Mouse (Mus musculus) brain, adult 2 months (tissue): ENCODE data around the gene Zbtb25.
A peak's percentile ranks its signal among the peaks of the same experiment; 100 is the strongest.

Experiments used
- DNase-seq: peaks from one replicate; pipeline ENCODE4 v3.0.0; 2011; ENCODE audit warnings: low read depth, low spot score

Zbtb25 gene

DNA sequence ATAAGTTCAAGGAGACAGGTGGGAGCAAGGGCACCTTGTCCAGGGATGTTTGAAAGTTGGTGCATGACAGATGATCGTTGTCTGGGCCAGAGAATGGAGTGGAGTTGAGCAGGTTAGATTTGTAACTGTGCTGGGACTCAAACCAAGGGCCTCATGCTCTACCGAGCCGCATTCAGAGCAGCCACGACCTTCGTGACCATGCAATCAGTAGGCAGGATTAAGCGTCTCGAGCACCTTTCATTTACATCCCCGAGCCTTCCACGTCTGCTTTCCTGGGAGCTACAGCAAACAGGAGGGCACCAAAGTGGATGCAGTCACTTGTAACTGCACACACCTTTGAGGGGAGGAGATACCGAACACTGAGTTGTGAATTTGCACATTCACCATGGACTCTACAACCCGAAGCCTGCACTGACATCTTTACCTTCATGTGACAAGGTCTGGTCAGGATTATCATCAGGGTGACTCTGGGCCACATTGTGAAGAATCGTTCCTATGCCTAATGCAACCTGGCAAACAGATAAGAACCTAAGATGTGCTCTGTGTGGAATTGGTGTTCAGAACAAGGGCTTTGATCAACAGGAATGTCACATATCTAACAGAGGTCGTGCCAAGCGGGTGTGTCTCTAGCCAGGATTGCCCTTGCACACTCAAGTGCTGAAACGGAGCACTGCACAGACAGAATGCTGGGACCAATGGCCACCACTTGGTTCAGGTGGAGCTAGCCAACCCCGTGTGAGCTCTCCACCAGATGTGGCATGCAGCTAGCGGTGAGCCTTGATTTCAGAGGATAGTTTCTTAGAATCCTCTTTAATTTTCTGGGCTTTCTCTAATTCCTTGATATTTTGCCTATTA lies 33.1 kb downstream of the Zbtb25 start:
- no peak for DNase-seq

DNA sequence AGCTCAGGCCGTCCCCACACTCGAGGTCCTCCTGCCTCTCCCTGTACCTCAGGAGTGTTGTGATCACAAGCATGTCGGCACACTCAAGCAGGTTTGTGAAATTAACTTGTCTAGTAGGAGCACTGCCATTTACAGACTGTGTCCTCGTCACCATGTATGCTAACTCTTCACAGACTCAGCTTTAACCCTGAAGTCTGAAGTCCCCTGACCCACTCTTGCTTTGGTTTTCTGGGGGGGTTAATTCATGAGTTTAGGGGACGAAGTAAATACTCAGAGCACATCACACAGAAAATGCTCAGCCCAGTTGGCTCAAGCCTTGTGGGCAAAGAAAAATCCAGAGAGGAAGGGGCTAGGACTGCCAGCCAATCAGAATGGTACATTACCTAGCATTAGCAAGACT lies 33.8 kb downstream of the Zbtb25 start:
- DNase-seq = no peak

DNA sequence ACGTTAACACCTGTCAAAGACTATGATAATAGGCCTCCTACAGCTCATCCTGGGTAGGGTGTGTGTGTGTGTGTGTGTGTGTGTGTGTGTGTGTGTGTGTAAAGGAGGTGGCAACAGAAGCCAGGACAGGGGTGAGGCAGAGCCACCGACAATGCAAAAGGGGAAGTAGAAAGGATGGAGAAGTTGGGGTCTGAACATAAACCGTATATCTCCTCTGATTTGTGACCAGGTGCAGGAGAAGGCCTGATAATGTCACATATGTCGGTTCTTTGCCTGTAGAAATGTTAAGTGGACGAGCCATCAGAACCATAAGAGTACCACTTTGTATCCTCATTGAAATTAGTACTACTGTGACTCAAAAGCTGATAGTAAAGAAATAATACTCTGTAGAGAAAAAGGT lies 35.7 kb downstream of the Zbtb25 start:
- no peak for DNase-seq

DNA sequence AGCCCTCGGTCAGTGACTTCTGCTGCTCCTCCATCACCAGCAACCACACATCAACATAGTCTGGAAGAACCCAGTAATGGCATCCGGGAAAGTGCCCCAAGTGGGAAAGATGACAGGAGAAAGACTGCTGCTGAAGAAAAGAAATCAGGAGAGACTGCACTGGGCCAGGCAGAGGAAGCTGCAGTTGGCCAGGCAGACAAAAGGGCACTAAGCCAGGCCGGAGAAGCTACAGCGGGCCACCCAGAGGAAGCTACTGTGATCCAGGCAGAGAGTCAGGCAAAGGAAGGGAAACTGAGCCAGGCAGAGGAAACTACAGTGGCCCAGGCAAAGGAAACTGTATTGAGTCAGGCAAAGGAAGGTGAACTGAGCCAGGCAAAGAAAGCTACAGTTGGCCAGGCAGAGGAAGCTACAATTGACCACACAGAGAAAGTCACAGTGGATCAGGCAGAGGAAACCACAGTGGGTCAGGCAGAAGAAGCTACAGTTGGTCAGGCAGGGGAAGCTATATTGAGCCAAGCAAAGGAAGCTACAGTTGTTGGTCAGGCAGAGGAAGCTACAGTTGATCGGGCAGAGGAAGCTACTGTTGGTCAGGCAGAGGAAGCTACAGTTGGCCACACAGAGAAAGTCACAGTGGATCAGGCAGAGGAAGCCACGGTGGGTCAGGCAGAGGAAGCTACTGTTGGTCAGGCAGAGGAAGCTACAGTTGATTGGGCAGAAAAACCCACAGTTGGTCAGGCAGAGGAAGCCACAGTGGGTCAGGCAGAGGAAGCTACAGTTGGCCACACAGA lies 40.6 kb downstream of the Zbtb25 start:
- no peak for DNase-seq

DNA sequence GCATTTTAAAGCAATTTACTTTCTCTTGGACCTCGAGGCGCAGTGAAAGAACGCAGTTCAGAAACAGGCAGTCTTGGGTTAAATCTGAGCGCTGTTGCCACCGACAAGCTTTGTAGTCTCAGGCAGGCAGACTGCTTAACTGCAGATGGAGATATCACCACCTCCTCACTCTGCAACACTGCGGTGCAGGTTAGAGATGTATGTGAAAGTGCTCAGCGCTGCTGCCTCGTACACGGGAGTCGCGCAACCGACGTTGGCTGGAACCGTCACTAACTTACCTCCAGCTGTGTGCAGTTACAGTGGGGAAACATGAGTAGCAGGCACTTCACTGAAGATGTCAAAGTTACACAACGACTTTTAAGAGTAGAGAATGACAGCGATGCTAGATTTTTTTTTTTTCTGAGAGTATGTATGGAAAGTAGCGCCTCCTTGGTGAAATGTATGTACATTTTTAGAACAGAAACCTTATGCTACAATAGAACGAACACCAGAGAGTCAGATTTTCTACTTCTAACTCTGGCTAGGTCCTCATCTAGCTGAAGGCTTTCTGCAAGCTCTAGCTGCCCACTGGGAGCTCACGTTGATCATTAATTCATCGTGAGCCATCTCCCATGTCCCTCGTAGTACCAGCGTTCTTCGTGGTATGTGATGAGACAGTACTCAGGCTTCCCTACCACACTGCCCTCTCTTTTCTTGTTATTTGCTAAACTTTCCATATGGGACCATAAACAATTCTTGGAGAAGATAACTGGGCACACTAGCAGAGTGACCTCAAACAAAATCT lies 42.8 kb downstream of the Zbtb25 start:
- DNase-seq = peak; percentile 83

DNA sequence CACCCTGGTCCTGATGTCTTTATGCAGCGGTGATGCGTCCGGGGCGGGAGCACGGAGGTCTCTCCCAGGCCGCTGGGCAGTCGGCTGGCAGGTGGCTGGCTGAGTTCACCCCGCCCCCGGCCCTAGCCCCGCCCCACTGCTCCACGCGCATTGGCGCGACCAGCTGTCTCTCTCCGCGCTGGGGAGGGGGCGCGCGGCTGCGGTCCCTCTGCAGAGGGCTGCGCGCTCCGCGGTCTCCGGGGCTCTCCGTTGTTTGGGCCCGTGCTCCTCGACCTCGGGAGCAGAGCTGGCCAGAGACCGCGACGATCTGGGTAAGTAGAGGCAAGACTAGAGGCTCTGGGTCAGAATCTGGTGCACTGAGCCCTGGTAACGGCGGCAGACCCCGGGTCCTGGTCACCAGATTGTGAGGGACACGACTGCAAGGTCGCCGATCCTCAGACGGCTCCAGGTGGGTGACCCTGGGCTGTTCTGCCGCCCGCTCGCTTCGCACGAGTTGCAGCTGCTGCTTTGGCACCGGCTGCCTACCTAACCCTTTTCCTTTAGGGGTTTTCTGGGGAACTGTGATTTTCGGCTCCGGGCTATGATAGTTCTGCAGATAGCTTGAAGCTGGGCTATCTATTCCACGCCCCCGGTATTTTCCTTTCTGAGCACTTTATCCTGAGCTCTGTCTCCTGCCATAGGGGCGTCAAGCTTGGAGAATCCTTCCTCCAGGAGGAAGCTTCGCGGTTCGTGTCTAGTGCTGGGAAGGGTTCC lies 44.5 kb downstream of the Zbtb25 start, which contains the start of gene Akap5:
Gene Akap5, plus strand, starts transcription at position 213 of the 753 bp plus-strand sequence.
- peak; percentile 76 for DNase-seq

DNA sequence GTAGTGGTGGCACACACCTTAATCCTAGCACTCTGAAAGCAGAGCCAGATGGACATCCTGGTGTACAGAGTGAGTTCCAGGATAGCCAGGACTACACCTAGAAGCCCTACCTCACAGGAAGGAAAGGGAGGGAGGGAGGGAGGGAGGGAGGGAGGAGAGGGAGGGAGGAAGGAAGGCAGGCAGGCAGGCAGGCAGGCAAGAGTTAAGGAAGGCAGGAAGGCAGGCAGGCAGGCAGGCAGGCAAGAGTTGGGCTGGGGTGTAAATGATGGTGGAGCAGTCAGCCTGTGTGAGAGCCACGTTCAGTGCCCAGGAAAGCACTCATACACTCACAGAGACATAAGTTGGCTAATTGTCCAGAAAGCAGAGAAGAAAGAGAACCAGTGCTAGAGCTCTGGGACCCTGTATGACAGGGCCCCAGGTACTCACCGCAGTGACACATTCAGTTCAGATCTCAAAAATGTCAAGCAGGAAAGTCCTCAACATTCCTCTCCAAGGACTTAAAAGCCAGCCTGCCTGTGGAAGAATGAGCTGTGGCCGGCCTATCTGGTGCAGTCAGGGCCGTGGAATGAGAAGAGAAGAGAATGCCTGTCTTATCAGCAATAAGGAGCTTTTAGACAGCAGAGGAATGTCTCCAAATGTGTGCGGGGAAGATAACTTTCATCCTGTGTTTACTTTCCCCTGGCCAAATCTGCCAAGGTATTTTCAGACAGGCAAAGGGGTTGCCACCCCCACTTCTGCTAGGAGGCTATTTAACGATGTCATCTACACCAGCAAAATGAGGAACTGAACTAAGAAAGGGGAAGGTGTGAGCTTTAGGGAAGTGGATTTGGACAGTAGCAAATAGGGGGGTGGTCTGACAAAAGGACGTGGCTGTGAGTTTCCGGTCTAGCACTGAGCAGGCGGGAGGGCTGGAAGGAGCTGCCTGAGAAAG lies 50.9 kb downstream of the Zbtb25 start:
- no peak for DNase-seq

DNA sequence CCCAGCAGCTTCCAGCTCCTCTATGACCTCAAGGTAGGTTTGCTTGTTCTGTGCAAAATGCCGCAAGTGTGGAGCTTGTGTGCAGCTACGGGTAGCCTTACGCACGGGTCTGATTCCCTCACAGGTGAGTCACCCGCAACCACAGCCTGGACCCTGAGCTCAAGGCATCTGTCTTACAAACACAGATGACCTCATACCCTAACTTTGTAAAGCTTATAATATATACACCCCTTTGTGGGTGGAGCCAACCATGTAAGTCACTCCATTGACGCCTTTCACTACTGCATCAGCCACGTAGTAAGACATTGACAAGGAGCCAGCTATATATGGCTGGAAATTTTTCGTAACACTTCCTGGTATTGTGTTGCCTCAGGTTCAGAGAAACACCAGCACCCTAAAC lies 57.5 kb downstream of the Zbtb25 start:
- DNase-seq = no peak

DNA sequence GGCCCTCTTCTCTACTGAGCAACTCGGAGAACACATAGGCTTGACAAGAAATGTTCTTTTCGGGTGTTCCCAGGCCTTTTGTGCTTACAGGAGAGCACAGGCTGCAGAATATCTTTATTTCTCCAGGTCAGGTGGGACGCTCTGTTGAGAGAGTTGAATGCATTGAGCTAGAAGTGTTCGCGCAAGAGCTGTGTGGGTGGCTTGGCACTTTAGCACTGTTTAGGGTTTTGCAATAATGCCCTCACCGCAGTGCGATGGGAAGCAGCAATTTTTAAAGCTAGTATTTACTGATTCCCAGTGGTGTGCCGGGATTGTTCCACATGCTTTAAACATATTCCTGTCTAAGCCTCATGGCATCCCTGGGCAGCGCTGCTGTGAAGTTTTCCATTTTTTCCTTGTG lies 58.2 kb downstream of the Zbtb25 start:
- no peak for DNase-seq

DNA sequence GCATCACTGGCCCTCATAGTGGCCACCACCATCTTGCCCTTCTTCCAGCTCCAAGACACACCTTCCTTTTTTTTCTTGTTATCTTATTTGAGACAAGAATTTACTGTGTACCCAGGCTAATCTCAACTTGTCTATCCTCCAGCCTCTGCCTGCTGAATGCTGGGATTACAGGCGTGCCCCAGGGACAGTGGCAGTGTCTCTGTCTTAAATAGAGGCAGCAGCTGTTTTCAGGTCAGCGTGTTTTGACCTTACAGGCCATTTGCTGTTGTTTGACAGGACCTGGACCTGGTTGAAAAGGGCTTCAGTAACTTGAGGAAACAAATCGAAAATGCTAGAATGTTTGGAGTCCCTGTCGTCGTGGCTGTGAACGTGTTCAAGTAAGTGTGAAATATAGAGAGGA lies 58.8 kb downstream of the Zbtb25 start:
- DNase-seq = no peak

DNA sequence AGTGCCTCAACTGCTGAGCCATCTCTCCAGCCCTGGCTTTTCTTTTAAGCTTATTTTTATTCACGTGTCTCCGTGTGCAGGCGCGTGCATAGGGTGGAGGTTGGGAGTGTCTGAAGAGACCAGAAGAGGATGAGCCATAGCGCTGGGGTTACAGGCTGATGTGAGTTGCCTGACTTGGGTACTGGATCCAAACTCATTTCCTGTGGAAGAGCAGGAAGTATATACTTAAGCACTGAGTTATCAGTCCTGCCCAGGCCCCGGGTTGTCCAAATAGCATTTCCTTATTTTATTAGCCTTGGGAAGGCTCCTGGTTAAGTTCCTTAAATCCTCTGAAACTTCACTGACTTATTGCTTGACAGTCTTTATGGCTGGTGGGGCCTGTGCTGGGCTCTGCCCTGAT lies 59.4 kb downstream of the Zbtb25 start:
- no peak for DNase-seq

DNA sequence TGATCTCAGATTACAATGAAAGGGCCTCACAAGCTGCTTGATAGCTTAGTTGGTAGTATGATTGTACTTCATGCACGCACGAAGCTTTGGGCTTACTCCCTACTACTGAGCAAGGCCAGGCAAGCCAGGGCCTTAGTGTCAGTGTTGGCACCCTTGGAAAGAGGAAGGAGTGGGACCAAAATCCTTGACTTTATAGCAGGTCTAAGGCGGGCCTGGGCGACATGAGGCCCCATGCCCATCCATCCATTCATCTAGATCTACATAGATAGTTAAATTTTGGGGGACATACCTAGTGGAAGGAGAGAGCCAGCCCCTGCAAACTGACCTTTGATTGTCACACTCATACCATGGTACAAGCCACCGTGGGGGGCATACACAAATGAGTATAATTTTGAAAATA lies 61.0 kb downstream of the Zbtb25 start:
- no peak for DNase-seq

DNA sequence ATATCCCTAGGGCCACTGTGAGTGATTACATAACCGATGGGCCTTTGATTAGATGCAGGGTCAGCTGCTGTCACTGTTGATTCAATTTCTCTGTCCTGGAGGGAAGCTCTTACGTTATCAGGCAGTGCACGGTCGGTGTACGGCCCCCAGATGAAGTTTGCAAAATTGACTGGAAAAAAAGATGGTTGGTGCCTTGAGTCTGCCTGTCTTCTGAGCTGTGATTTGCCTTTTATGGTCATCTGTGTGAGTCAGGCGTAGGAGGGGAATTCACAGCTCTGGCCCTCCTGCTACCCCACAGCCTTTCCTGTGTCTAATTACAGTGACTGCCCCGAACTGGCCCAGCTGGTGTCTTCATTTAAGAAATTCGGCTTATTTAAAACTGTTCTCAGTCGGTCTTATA lies 61.4 kb downstream of the Zbtb25 start:
- DNase-seq = peak; percentile 89

DNA sequence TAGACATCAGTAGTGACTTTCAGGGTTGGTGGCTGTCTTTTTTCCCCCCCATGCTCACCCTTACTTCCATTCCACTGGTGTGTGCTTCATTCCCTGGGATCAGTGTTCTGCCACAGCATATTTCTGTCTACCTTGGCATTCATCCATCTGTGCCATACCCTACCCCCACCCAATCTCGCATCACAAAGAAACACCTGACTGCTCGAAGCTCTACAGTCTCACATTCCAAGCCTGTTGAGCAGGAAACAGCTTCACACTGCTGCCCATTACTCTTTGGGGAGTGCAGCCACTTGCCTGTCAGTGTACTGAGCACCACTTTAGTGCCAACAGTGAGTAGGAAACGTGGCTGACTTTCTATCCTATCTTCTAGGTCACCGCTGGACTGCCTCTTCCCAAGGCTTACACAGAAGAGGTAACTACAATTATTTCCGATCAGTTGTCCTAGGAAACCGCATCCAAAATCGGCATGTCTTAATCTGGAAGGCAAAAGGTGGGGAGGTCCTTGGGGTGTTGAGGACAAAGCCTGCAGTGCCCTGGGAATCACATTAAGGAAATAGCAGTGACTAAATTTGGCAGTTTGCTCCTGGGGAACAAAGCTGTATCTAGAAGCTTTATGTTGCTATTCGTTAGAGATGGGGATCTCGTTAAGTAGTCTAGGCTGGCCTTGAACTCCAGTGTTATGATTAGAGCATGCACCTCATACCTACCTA lies 62.4 kb downstream of the Zbtb25 start:
- no peak for DNase-seq

DNA sequence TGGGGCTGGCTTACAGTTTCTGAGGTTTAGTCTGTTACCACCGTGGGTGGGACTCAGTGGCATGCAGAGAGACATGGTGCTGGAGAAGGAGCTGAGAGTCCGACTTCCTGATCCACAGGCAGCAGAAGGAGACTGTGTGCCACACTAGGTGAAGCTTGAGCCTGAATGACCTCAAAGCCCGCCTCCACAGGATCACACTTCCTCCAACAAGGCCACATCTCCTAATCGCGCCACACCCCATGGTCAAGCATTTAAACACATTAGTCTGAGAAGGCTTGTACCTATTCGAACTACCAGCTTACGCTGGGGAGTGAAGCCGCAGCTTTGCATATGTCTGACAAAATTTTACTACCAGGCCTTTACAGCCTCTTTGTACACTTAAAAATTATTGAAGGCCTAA lies 64.3 kb downstream of the Zbtb25 start:
- DNase-seq = no peak

DNA sequence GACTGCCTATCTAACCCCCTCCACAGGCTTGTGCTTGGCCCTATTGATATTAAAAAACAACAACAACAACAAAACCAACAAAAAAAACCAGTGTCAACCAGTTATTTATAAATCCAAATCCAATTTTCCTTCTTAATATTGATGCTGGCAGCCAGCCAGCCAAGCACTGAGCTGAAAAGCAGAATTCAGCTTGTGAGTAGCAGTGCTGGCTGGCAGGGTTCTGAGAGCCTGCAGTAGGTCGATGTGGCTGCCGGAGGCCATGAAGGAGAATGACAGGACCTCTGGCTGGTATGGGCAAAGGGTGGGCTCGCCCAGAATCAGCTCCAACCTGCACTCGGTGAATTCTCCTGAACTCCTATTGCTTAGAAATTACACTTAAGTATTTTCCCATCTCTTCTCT lies 65.2 kb downstream of the Zbtb25 start:
- DNase-seq = peak; percentile 76

DNA sequence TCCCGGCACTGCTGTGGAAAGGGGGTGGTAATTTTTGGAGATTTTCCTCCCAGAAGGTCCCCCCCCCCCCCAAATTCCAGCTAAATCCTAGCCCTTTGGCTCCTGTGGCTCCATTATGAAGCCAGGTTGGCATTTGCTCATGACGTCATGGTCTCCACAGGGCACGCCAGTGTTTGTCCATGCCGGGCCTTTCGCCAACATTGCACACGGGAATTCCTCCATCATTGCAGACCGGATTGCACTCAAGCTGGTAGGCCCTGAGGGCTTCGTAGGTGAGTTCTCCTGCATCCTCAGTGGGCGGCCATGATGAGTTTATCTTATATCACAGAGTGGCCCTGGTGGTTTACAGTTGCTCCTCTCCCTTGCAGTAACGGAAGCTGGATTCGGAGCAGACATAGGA lies 65.9 kb downstream of the Zbtb25 start:
- DNase-seq = peak; percentile 84

DNA sequence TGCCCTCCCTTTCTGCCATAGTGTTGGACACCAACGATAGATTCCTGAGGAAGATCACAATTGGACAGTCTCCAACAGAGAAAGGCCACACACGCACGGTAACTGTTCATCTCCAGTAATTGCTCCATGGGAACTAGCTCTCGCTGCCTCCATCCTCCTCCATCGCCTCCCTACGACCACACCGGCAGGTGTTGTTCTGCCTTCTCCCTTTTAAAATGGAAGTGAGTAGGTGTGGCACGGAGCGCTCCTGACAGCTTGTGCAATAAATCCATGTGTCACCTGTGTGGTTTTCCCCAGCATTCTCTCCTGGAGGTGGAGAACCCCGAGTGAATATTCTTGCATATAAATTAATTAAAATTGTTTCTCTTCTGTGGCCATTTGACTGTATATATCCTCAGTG lies 69.0 kb downstream of the Zbtb25 start:
- peak; percentile 76 for DNase-seq

DNA sequence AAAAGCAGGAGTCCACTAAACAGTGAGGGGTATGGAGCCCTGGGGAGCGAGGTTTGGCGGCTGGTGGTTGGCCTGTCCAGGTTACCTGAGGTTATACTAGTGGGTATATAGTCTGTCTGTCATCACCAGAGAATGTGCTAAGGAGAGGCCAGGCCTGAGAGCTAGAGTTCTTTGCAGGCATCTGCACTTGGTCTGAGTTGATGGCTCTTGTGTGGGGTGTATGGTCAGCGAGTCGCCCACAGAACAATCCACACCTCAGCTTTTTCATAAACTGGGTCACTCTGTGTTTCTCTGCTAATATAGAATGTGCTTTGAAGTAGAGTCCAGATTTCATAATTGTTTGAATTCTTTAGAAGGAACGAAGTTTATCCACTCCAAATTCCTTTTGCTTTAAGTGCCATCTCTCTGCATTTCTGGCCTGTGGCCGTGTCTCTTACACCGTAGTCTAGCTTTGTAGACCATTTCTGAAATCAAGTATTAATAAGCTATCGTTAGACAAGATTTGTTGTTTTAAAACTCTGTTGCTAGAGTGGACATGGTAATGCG lies 70.0 kb downstream of the Zbtb25 start:
- DNase-seq = no peak
